Mouse (Mus musculus) hindbrain, embryonic 12.5 days (tissue): Measurements from ENCODE around the gene Rpl5. TPM values are rescaled to one million over a fixed set of nuclear protein-coding genes. Genes with fewer than 3 reads are reported as not detected.
A peak's percentile ranks its signal among the peaks of the same experiment; 100 is the strongest.

Source experiments
- ATAC-seq: fragments of 200-750 bp; cut with Nextera tagmentation; 2 replicates; pipeline ENCODE4 v1.8.0; 2017; ENCODE audit warnings: moderate TSS enrichment; ENCODE audit not compliant: low FRiP score
- H3K27ac ChIP-seq: fragments of 300-500 bp; sonication (generic); 2 replicates; pipeline ENCODE4 v1.5.1; 2016; ENCODE audit warnings: mild to moderate bottlenecking
- H3K27me3 ChIP-seq: fragments of 300-500 bp; sonication (generic); 2 replicates; pipeline ENCODE4 v1.6.1; 2016; ENCODE audit warnings: mild to moderate bottlenecking
- H3K36me3 ChIP-seq: fragments of 300-500 bp; sonication (generic); 2 replicates; pipeline ENCODE4 v1.6.1; 2016; ENCODE audit warnings: mild to moderate bottlenecking
- H3K4me1 ChIP-seq: fragments of 300-500 bp; sonication (generic); 2 replicates; pipeline ENCODE4 v1.6.1; 2016
- H3K4me2 ChIP-seq: fragments of 300-500 bp; sonication (generic); replicated peaks from 2 replicates; pipeline ENCODE4 v1.6.1; 2016; ENCODE audit warnings: mild to moderate bottlenecking
- H3K4me3 ChIP-seq: fragments of 300-500 bp; sonication (generic); 2 replicates; pipeline ENCODE4 v1.5.1; 2016; ENCODE audit warnings: mild to moderate bottlenecking
- H3K9ac ChIP-seq: fragments of 300-500 bp; sonication (generic); 2 replicates; pipeline ENCODE4 v1.6.1; 2016; ENCODE audit warnings: mild to moderate bottlenecking, moderate library complexity
- H3K9me3 ChIP-seq: fragments of 300-500 bp; sonication (generic); replicated peaks from 2 replicates; pipeline ENCODE4 v1.6.1; 2016; ENCODE audit warnings: mild to moderate bottlenecking
- whole genome bisulfite sequencing: fragments of 180-500 bp; shearing (Covaris S2); methylation state at CpG from one replicate; pipeline ENCODE4 v1.1.7; 2016; 5-methylcytosine and 5-hydroxymethylcytosine counted together
- polyA plus RNA-seq: library from polyadenylated mRNA; unstranded; fragments of >200 nt; fragmentation: Nextera tagmentation; extraction: Ambion mirVana; gene quantifications from 2 replicates; pipeline ENCODE4 v1.2.1, GENCODE M21; 2016

The Rpl5 gene
- polyA plus RNA-seq, 1 experiment from 2014 or later: 59.8 TPM

DNA sequence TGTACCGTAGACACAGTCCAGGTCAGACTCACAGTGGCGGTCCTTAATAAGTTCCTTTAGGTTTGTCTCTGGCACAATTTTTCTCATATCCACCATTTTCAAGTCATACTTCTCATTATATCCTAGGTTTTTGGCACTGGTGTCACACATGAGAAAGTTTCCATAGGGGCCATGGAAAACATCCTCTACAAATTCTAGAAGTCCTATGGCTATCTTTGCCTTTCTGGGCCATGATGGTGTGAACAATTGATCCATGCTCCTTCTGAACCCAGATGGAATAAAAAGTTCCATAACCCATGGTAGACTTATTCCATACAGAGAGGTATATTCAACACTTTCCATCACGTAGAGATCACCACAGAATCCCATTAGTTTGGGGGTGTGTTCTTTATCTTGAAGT lies 9.4 kb downstream of the Rpl5 start:
- 87% methylated on average over 3 of the region's 3 CpGs for WGBS
- peaks cover 54% of the 10 kb centered on the region for H3K36me3 ChIP-seq

GRCm38 (mm10) chr5:107910084-107910616 lies 9.8 kb downstream of the Rpl5 start:
- no peaks in the 10 kb centered on the region for H3K4me1 ChIP-seq
- no peaks in the 10 kb centered on the region for H3K9me3 ChIP-seq
- no peak overlapping the region for H3K4me3 ChIP-seq
- peaks cover 50% of the 10 kb centered on the region for H3K36me3 ChIP-seq
- 70% methylated on average over 5 of the region's 5 CpGs for WGBS
- no peak overlapping the region for H3K27ac ChIP-seq
- H3K27me3 ChIP-seq: no peaks in the 10 kb centered on the region
- no peak for ATAC-seq
- H3K9ac ChIP-seq: no peak overlapping the region
- H3K4me2 ChIP-seq: no peak overlapping the region

More for the DNA sequence above, 9.4 kb downstream of the Rpl5 start:
- H3K4me2 ChIP-seq: no peak overlapping the region
- no peaks in the 10 kb centered on the region for H3K27me3 ChIP-seq
- ATAC-seq: no peak
- H3K4me3 ChIP-seq: no peak overlapping the region
- no peak overlapping the region for H3K27ac ChIP-seq
- H3K4me1 ChIP-seq: no peaks in the 10 kb centered on the region
- no peak overlapping the region for H3K9ac ChIP-seq
- no peaks in the 10 kb centered on the region for H3K9me3 ChIP-seq

GRCm38 (mm10) chr5:107911012-107911411 lies 10.7 kb downstream of the Rpl5 start:
- Histone ChIP-seq H3K9ac (no peak overlapping the region), H3K4me3 (no peak overlapping the region), H3K27me3 (no peaks in the 10 kb centered on the region), H3K4me1 (no peaks in the 10 kb centered on the region), H3K9me3 (no peaks in the 10 kb centered on the region), H3K27ac (no peak overlapping the region), H3K36me3 (peaks cover 42% of the 10 kb centered on the region), H3K4me2 (no peak overlapping the region)
- WGBS: 92% methylated on average over 5 of the region's 5 CpGs
- ATAC-seq: no peak

GRCm38 (mm10) chr5:107915280-107915679 lies 15.0 kb downstream of the Rpl5 start:
- H3K4me1 ChIP-seq: no peaks in the 10 kb centered on the region
- H3K36me3 ChIP-seq: 0 out of 2 replicates have a peak, but pooled peaks cover 4% of the 10 kb centered on the region
- no peak overlapping the region for H3K9ac ChIP-seq
- 40% methylated on average over 4 of the region's 4 CpGs for WGBS
- no peaks in the 10 kb centered on the region for H3K27me3 ChIP-seq
- no peak for ATAC-seq
- H3K4me3 ChIP-seq: no peak overlapping the region
- H3K9me3 ChIP-seq: no peaks in the 10 kb centered on the region
- H3K4me2 ChIP-seq: no peak overlapping the region
- no peak overlapping the region for H3K27ac ChIP-seq

GRCm38 (mm10) chr5:107921400-107922252 lies 21.3 kb downstream of the Rpl5 start:
- no peaks in the 10 kb centered on the region for H3K27me3 ChIP-seq
- no peak overlapping the region for H3K4me3 ChIP-seq
- peak; percentile 19; the same call in 1 of the 2 replicates for ATAC-seq
- H3K27ac ChIP-seq: no peak overlapping the region
- H3K4me1 ChIP-seq: no peaks in the 10 kb centered on the region
- 0 out of 2 replicates have a peak overlapping the region, but pooled peaks have one; percentile 18 for H3K9ac ChIP-seq
- H3K36me3 ChIP-seq: no peaks in the 10 kb centered on the region
- no peak overlapping the region for H3K4me2 ChIP-seq
- 76% methylated on average over 2 of the region's 2 CpGs for WGBS
- no peaks in the 10 kb centered on the region for H3K9me3 ChIP-seq

GRCm38 (mm10) chr5:107922836-107923235 lies 22.5 kb downstream of the Rpl5 start:
- no peak for ATAC-seq
- no peaks in the 10 kb centered on the region for H3K27me3 ChIP-seq
- WGBS: 93% methylated on average over 1 of the region's 1 CpGs

GRCm38 (mm10) chr5:107924564-107924963 lies 24.3 kb downstream of the Rpl5 start:
- Histone ChIP-seq H3K4me1 (no peaks in the 10 kb centered on the region), H3K27ac (no peak overlapping the region), H3K9ac (no peak overlapping the region), H3K36me3 (no peaks in the 10 kb centered on the region), H3K9me3 (no peaks in the 10 kb centered on the region), H3K4me3 (no peak overlapping the region), H3K27me3 (no peaks in the 10 kb centered on the region), H3K4me2 (no peak overlapping the region)
- WGBS: 81% methylated on average over 8 of the region's 8 CpGs
- no peak for ATAC-seq

More at GRCm38 (mm10) chr5:107922836-107923235, 22.5 kb downstream of the Rpl5 start:
- Histone ChIP-seq H3K27ac (no peak overlapping the region), H3K9me3 (no peaks in the 10 kb centered on the region), H3K36me3 (no peaks in the 10 kb centered on the region), H3K4me3 (no peak overlapping the region), H3K9ac (no peak overlapping the region), H3K4me1 (no peaks in the 10 kb centered on the region), H3K4me2 (no peak overlapping the region)

DNA sequence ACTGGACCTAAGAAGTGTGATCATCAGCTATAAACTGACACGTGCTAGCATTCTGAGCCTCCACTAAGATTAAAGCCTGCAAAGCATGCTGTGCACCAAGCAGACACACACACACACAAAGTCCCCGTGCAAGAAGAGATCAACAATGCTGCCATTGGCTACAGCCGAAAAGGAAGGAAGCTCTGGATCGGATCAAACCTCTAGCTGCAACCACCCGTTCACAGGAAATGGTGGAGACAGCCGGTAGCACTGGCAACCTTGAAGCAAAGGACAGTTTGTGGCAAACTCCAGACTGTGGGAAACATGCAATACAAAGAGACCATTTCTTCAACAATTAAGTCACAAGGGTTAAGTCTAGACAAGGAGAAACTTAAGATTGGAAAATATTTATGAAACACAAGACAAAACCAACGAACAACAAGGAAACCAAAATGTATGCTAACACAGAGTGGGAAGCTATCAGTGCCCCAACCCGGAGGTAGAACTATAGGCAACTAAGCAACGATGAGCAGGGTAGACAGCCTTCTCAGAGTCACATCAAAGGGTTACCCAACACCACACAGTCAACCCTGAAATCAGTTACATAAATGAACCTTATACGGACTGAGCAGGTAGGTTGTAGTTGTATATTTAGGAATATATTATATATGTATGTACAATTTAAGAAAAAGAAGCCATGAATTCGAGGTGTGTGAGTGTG lies 26.4 kb downstream of the Rpl5 start:
- Histone ChIP-seq H3K36me3 (no peaks in the 10 kb centered on the region), H3K4me1 (no peaks in the 10 kb centered on the region), H3K27me3 (no peaks in the 10 kb centered on the region), H3K27ac (no peak overlapping the region), H3K9ac (no peak overlapping the region), H3K9me3 (no peaks in the 10 kb centered on the region), H3K4me3 (no peak overlapping the region), H3K4me2 (no peak overlapping the region)
- ATAC-seq: no peak
- WGBS: 89% methylated on average over 11 of the region's 11 CpGs

DNA sequence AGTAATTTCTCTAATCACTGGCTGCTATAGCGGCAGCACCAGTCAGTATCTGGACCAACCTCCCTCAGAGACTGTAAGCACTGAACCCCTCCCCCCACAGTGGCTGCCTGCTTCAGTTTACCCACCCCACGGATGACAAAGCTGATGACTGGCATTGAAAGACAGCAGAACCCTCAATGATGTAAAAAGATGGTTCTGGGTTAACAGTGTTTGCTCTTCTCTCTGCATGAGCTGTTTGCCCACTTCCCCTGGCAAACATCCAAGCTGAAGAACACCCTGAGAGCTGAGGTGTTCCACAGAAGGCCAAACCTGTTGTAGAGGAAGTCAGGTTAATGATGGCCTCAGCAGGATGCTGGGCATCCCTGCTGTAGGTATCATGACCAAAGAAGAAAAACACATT lies 32.3 kb downstream of the Rpl5 start:
- WGBS: 49% methylated on average over 2 of the region's 2 CpGs
- Histone ChIP-seq H3K9ac (no peak overlapping the region), H3K27ac (no peak overlapping the region), H3K4me3 (no peak overlapping the region), H3K36me3 (no peaks in the 10 kb centered on the region), H3K9me3 (no peaks in the 10 kb centered on the region), H3K4me1 (no peaks in the 10 kb centered on the region), H3K4me2 (no peak overlapping the region), H3K27me3 (no peaks in the 10 kb centered on the region)
- no peak for ATAC-seq

GRCm38 (mm10) chr5:107933202-107933974 lies 33.1 kb downstream of the Rpl5 start:
- no peak overlapping the region for H3K9ac ChIP-seq
- no peaks in the 10 kb centered on the region for H3K9me3 ChIP-seq
- 70% methylated on average over 4 of the region's 4 CpGs for WGBS
- H3K36me3 ChIP-seq: no peaks in the 10 kb centered on the region
- no peak overlapping the region for H3K27ac ChIP-seq
- no peaks in the 10 kb centered on the region for H3K4me1 ChIP-seq
- H3K4me2 ChIP-seq: no peak overlapping the region
- H3K4me3 ChIP-seq: no peak overlapping the region
- ATAC-seq: no peak
- no peaks in the 10 kb centered on the region for H3K27me3 ChIP-seq

DNA sequence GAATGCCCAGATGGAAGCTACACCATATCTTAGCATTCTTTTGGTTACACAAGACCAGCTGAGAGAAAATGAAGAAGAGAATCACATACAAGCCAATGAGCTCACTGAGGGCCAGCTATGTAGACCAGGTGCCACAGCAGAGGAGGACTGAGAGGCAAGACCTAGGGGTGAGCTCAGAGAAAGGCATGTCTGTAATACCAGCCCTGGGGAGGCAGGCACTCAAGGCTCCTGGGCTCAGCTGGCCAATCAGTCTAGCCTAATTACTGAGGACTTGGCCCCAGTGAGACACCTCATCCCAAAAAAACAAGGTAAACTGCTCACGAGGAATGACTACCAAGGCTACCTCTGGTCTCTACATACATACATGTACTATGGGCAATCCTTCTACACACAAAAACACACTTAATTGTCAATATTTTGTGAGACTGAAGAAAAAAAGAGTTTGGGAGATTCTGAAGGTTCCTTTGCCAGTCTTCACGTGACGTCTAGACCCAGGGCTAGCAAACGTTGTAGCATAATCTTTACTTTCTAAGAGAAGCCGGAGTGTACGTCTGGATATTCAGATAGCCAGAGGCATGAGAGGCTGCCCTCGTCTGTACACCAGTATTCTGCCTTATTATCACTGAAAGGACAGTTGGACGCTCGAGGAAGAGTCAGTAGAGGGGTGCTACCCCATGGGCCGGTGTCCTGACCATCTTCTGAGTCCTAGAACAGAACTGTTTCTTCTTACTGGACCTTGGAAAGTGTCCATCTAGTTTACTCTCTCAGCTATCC lies 34.7 kb downstream of the Rpl5 start:
- H3K36me3 ChIP-seq: no peaks in the 10 kb centered on the region
- no peaks in the 10 kb centered on the region for H3K9me3 ChIP-seq
- ATAC-seq: no peak
- H3K27ac ChIP-seq: no peak overlapping the region
- no peaks in the 10 kb centered on the region for H3K27me3 ChIP-seq
- H3K4me1 ChIP-seq: no peaks in the 10 kb centered on the region
- WGBS: 93% methylated on average over 10 of the region's 10 CpGs
- H3K4me3 ChIP-seq: no peak overlapping the region
- no peak overlapping the region for H3K4me2 ChIP-seq
- H3K9ac ChIP-seq: no peak overlapping the region
